Mouse (Mus musculus): ENCODE results near the gene Alkbh7.

GRCm38 (mm10) chr17:57011236-57012141, 14.3 kb downstream of the Alkbh7 start, which contains the start of the genes Gtf2f1 and Gm17949:
- TF ChIP-seq CTCF (IDR thresholded peaks at IDR 0.05; ENCODE audit: borderline replicate concordance, control insufficient read depth, extremely low read depth, insufficient read depth, low read length, poor library complexity) (0 out of 2 replicates have a peak, but pooled peaks have one; percentile 43), POLR2A (IDR thresholded peaks at IDR 0.05; ENCODE audit: control insufficient read depth, extremely low read depth, insufficient read depth, low read length, poor library complexity) (peak; percentile 98)

Data from thymus, adult 2 months (tissue).